Mouse (Mus musculus): ENCODE measurements around the gene Cxcr2. TPM values are rescaled to one million over a fixed set of nuclear protein-coding genes. Genes with fewer than 3 reads are reported as not detected.
"Not testable (repeated sequence)": the region's sequence is repeated elsewhere in the genome, so short reads cannot be mapped to it uniquely, and the experiment has no call there.

Gene Cxcr2
- total RNA-seq, 2 experiments from 2014 or later = 0.13 TPM; not detected in 1

DNA sequence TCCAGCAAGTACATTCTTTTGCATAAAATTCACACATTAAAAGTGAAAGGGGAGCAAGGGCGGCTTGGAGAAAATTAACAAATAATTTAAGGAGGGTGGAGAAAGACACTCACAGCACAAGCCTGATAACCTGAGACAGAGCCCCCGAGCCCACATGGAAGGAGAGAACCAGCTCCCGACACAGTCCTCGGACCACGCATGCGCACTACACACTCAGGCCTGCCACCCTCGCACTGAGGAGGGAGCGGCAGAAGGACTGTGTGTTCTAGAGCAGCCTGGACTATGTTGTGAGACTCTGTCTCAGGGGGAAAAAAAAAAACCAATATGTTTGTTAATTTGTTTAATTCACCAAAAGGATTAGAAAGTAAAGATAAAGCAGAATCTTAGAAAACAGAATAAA is 12.0 kb upstream of the Cxcr2 start:
- DNase-seq = peak in 1 of 2 experiments; percentile 52

DNA sequence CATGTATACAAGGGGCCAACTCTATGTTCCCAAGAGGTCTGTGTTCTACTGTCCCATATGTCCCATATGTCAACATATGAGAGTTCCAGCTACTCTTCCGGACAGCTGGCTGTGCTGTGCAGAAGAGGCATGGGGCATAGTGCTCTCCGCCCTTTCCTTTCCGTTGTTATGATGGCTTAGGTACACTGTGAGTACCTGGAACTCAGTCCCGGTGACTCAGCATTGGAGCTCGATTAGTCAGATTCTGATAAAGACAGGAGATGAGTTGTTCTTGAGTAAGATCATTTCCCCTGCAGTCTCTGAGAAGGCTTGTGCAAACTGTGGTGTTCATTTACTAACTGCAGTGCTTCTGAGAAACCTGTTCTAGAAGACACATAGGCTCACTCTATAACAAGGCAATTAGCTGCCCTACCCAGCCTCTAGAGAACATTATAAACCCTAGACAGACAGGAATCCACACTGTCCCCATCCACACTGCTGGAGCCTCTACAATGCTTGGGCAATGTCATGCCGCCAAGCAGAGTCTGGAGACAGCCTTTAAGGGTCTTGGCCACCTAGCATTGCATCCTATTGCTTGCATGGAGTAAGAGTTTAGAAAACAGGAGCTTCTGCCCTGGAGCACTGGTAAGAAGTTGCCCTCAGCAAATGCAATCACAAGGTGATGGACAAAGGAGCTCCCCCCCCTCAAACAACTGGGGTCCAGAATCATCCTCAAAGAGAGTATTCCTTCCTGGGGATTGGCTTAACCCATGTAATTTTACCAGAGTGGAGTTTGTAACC is 4.5 kb upstream of the Cxcr2 start:
- no peak for DNase-seq

DNA sequence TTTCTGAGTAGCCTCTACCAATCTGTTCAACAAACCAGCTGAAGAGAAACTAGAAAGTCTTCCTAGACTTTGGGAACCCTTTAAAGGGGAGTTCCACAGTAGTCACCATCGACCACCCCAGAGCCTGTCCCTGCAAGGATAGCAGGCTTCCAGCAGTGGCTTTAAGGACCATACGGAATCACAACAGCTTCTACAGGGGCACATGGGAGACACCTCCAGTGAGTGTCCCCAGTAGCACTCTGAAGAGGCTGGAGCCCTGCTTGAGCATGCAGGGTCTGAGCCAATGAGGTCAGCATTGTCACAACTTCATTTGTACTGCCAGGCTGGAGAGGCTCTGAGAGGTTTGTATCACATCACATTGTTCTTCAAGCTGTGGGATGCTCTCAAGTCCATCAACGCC is 3.7 kb upstream of the Cxcr2 start:
- no peak for DNase-seq

DNA sequence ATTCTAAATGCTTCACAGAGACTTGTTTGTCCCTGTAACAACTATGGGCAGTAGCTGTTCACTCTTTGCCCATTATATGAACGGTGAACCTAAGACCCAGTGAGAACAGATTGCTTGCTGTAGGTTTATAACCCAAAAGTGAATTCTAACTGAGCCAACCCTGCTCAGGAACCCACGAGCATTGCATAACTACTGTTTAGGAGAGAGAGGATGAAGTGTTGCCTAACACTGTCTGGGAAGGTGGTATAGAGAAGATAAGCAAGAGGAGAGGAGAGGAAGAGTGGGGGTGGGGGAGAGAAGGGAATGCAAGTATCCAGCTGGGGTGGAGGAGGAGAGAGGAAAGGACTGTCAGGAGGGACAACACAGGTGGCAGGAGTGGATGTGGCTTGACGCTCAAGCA is 2.7 kb upstream of the Cxcr2 start:
- DNase-seq = no peak

DNA sequence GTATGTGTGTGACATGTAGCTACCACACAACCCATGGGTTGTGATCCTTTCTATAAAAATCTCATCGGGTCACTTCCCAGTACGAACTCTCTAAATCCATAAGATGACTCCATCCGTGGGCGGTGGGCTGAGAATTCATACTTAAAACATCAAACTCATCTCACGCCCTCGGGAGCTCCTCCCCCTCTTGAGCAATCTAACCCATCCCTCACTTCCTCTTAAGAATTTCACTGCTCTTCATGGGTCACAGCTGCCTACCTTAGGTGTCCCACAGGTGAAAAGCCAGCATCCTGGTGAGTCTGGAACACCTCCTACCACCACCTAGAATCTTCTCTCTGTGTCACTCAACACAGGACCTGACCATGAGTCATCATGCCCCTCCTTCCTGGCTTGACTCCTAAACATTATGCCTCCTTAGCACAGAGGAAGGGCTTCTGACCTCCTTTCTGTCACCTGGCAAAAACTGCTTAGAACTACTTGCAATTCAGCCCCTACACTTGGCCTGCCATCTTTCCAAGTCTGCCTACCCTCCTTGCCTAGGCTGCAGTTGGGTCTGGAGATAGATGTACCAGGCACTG is 1.7 kb downstream of the Cxcr2 start:
- DNase-seq = no peak

DNA sequence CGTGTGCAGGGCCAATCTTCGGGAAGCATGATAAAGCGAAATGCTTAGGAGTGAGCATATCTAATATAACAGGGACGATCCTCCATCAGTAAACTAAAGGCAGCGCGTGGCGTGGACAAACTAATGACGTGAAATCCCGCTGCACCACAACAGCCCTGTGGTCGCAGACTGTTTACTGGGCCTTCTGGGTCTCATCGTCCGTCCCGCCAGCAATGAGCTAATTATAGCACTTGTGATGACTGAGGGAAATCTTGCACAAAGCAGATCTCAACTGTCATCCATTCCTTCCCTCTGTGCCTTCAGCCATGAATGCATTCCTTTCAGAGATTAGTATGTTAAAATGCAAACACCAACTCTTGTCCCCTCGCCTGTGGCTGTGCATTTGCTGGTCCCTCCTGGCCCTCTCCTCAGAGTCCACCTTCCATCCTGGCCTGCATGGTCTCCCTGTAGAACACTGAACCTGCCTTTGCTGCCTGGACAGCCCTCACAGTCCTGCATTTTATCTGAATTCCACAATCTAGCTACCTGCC is 2.7 kb downstream of the Cxcr2 start:
- DNase-seq = no peak

DNA sequence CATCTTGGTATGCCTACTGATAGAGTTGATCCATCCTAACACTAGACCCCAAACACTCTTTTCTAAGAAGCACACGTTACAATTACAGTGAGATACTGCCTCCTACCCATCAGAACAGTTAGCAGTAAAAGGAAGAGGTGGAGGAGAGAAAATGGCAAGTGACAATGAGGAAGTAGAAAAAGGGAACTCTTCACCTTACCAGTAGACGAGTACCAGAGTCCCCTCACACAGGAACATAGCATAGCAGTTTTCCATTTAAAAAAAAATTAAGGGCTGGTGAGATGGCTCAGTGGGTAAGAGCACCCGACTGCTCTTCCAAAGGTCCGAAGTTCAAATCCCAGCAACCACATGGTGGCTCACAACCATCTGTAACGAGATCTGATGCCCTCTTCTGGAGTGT is 5.8 kb downstream of the Cxcr2 start:
- not testable (repeated sequence) for DNase-seq

DNA sequence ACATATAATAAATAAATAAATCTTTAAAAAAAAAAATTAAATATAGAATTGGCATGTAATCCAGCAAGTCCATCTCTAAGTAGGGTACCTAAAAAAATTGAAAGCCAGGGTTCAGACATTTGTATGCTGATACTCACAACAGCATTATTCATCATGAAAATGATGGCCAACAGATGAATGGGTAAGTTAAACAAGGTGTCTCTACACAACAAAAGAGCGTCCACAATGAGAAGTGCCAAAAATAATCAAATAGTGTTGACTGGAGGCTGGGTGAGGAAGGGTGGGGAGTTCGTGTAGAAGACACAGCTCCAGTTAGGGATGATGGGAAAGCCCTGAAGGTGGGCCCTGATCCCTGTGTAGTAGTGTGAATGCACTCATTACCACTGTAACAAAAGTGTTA is 6.2 kb downstream of the Cxcr2 start:
- DNase-seq = no peak

DNA sequence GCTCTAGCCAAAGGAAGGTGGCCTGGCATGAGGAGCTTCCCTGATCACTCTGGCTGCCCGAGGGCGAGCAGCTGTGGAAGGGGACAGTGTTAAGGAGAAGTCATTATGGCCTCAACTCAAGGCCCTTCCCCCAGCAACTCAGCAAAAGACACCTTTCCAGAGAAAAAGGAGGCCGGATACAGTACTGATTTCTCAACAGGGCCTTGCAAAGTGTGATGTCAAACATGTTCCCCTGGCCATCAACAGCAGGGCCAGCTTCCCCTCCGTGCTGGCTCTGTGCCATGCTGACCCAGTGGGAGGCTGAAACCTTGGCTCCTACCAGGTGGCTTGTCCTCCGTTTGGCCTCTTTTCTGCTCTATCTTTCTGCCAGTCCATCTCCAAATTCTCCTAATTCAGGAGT is 13.3 kb downstream of the Cxcr2 start:
- DNase-seq = no peak

DNA sequence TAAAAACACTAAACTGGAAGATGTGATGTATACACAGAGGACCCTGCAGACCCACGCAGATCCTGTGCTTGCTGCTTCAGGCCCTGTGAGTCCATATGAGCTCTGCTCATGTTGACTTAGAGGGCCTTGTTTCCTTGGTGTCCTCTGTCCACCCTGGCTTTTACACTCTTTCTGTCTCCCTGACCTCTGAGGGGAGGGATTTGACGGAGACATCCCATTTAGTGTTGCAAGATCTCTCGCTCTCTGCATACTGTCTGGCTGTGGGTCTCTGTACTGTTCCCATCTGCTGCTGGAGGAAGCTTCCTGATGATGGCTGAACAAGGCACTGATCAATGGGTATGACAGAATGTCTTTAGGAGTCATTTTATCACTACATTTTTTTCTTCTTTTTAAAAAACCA is 15.9 kb downstream of the Cxcr2 start:
- no peak for DNase-seq

DNA sequence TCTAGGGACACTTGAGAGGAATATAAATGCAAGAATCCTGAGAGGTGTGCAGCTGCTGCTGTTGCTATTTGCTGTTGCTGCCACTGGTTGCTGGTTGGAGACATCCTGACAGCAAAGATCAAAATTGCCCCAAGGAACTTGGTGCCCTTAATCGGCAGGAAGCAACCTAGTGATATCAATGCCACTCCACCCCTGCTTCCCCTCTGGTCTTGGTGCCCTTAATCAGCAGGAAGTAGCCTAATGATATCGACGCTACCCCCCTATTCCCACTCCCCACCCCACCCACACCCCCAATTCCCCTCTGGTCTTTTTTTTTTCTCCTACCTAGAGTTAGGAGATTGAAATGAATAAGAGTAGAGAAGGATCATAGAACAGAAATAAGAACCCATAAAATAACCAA is 18.9 kb downstream of the Cxcr2 start:
- no peak for DNase-seq

DNA sequence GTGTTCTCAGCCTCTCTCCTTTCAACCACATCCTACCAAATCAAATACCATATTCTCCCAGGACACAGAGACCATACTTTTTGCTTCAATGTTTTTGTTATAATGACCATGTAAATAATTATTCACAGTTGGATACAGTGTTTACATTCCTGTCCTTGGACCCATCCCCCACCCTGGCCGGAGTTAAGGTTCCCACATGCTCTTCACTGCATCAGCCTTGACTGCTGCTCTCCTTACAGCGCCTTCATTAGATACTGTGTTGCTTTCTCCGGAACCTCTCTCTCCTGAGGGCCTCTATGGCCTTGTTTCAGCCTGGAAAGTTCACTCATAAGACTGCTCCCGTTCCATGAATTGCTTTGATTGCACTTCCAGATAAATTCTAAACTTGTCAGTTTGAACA is 21.9 kb downstream of the Cxcr2 start:
- no peak for DNase-seq

DNA sequence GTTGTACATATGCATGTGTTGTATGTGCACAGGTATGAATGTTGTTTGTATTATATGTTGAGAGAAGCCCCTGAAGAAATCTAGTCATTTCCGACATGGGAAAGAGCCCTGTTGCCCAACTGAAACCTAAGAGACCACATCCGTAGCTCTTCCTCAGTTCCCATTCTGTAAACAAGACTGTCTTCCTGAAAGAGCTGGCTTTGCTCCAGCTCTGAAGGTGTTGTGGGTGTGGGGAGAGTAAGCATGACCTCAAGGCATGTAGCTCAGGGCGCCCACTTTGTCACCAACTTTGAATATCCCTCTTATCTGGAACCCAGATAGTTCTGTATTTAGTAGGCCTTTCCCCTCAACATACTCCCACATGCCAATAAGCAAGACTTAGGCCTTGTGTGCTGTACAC is 24.8 kb downstream of the Cxcr2 start:
- DNase-seq = no peak

DNA sequence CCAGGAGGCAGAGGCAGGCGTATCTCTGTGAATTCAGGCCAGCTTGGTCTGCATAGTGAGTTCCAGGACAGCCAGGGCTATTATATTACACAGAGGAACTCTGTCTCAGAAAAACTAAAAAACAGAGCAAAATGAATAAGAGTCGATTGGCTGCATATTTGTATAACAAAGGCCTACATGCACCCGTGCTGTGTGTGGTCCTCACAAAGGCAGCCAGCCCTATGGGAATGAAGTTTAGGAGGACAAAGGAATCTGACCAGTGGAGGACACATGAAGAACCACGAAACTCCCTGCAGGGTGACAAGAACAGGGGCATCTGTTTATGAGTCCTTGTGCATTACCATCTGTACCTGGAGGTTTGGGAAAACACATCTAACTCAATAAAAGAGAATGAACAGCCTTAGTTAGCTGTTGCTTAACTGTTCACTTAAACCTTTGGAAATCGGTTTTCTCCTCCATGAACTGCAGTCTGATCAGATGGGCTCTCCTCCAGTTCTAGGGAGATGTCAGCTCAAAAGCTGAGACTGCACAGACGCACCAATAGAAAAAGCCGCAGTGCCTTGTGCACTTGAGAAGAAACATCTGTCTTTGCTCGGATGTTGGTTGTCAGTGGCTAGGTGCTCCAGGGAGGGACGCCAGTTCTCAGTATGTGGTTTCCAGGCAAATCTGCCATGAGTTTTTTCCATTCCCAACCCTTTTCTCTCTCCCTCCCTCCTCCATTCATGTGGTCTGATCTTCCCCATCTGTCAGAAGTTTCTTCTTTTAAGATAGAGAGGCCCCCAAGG is 26.0 kb downstream of the Cxcr2 start:
- DNase-seq = no peak

DNA sequence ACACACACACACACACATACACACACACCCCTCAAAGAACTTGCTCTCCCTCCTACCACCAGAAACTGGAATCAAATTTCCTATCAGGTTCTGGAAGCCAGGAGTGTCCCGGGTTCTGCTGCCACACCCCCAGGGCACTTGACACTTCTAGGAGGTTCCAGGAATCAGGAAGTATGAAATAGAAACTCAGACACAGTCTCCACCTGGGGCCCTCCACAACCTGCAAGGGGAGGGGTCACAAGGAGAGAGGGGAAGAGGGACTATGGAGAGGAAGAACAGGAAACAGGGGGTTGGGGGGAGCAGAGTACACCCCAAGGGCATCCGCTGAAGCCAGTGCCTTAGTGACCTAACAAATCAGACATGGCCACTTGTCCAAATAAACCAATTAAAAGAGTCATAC is 27.7 kb downstream of the Cxcr2 start:
- no peak for DNase-seq

DNA sequence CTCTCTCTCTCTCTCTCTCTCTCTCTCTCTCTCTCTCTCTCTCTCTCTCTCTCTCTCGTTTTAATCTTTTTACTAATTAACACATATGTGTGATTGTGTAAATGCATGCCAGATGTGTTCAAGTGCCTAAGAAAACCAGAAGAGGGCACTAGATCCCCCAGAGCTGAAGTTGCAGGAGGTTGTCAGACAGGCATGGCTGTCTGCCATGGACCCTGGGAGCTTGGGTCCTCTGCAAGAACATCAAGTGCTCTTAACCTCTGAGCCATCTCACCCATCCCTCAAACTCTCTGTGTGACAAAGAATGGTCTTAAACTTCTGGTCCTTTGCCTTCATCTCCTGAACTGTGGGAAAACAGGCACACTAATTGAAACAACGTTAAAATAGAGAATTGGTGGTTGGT is 29.2 kb downstream of the Cxcr2 start:
- no peak for DNase-seq

DNA sequence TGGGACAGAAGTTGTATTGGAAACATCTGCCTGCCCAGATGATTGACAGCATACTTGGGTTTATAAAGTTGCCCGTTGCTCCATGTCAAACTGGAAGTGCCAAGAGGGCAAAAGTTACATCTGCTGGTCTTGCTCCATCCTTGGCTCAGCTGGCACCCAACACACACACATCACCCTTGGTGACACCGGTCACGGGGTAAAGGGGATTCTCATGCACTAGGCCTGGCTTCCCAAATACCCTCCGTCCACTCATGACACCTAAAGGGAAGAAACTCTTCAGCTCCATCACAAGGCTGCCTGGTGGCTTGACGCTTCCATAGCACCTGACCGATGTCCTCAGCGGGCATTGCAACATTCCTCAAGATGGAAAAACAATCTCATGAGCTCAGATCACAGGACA is 36.7 kb downstream of the Cxcr2 start:
- no peak for DNase-seq

DNA sequence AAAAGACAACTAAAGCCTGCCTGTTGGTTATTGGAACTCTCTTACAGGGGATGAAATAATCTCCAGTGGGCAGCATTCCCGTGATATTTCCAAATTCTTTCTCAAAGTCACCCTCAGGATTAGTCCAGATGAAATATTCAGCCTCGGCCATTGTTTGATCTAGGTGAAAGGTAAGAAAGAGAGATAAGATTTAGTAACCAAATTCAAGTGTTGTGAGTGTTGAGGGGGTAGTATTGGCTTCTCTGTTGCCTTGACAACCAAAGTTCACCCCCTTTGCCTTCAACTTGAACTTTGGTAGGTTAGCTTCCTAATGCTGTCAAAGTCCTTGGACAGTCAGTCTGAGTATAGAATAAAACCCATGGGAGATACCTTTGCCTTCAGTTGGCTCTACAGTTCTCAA is 38.9 kb downstream of the Cxcr2 start:
- DNase-seq = no peak

DNA sequence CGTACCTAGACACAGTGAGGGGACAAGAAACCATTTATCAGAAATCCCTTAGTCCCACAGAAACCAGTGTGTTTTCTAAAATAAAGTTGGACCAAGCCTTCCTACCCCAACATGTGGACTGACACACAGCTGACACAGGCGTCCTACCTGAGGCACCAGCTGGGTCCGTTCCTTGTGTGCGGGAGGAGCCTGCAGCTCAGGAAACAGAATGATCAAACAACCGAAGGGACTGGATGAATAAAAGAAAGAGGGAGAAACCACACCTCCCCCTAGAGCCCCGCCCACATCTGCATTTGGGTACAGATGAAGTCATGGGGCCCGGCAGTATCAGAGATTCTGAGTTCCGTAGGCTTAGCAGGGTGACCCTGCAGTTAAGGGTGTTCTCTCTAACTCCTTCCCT is 40.7 kb downstream of the Cxcr2 start, which contains the start of gene Cxcr1:
Gene Cxcr1 (minus strand): TSS at position 187 of the 400 bp plus-strand sequence.
- no peak for DNase-seq

DNA sequence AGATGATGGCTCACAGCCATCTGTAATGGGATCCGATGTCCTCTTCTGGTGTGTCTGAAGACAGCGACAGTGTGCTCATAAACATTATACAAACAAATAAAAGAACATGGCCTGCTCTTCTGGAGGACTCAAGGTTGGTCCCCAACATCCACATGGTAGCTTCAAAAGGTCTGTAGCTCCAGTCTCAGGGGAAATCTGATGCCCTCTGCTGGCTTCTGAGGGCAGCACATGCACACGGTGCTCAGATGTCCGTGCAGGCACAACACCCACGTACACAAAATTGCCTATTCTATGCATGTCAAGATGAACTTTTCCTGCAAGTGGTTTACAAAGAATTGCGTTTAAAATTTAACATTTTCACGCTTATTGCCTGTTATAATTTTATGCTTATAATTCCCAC is 42.2 kb downstream of the Cxcr2 start:
- DNase-seq = no peak

DNA sequence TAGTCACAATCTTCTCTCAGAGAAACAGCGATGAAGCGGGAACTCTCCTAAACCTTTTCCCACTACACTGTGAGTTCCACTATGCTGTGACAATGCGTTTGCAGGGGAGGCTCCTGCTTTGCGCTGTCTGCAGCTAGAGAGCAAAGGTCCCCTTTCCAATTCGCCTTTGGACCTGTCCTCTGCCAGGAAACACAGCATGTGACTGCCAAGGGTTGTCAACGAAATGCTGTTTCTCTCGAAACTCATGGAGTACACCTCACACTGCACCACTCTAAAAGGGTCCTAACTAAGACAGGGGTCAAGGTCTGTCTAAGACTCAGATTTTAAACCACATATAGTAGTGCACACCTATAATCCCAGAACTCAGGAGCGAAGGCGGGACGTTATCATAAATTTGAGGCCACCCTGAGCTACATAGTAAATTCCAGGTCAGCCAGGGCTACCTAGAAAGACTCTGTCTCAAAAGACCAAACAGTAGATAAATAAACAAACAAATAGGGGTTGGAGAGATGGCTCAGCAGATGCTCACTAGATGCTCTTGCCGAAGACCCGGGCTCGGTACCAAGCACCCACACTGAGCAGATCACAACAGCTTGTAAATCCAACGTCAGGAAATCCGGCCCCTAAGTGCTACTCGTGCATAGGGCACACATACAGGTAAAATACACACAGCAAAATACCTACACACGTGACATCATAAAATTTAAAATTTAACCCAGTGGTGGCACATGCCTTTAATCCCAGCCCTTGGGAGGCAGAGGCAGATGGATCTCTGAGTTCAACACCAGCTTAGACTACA is 43.0 kb downstream of the Cxcr2 start:
- DNase-seq = no peak

DNA sequence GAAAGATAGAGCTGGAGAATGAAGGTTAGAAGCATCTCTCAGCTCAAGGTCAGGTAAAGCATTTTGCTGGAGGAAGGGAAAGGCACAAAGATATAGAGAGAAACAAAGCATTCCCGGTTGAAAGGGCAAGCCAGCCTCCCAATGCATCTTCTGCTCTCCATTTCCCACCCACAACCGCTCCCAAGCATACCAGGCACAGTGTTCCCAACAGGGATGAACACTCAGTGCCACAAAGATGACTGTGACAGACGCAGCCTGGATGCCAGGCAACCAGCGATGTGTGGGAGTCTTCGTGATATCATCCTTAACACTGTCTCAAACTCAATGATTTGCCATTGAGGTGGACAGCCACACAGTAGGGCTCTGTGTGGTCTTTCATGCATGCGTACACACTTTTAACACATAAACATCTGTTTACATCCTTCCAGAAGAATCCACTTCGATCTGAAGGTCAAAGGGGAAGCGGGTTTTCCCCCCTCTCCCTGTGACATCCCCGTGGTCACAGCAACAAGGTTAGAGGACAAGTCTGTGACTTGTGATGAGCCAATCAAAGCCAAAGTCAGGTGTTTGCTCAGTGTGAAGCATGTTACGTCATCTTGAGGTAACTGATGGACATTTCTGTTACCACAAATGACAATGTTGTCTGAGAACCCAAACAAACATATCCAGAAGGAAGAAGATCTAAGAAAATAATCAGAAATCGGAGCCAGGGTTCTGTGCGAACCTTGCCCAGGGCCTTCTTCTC is 44.1 kb downstream of the Cxcr2 start:
- peak; percentile 79 to 81 for DNase-seq
